Mouse (Mus musculus) heart, adult 18-20 months (tissue): ENCODE results near the gene Naa20. TPM values are rescaled to one million over a fixed set of nuclear protein-coding genes. Genes with fewer than 3 reads are reported as not detected.

Experiments used
- DNase-seq, 2 experiments: peaks; one replicate each; pipeline ENCODE4 v3.0.0; 2021 to 2022; ENCODE audit warnings: mixed read lengths in 1 of 2
- long read RNA-seq, 2 experiments: library from polyadenylated mRNA; stranded (forward); transcript quantifications; one replicate each; pipeline ENCODE4 v2.0.0; 2021
- total RNA-seq, 2 experiments: library from RNA; stranded (reverse); gene quantifications; 2 replicates each; pipeline ENCODE4 v1.2.3; 2021

Gene Naa20
- total RNA-seq = 10 to 100 TPM; 82.5 to 82.7 TPM
- long read RNA-seq, experiment 1, transcript Naa20-202 (6 exons, 1,142 nt) = major isoform, 69 of 89 reads
- long read RNA-seq, experiment 1, partial matches to known transcripts = 6 of 89 reads
- long read RNA-seq, experiment 1, other reads (novel, unspliced or antisense) = 13 of 89 reads
- long read RNA-seq, experiment 2, transcript Naa20-202 (6 exons, 1,142 nt) = major isoform, 41 of 58 reads
- long read RNA-seq, experiment 2, partial matches to known transcripts = 8 of 58 reads
- long read RNA-seq, experiment 2, other reads (novel, unspliced or antisense) = 8 of 58 reads

GRCm38 (mm10) chr2:145901861-145902260 is at the start of gene Naa20:
Naa20 (plus strand) TSS chr2:145902099.
- no peak for DNase-seq

DNA sequence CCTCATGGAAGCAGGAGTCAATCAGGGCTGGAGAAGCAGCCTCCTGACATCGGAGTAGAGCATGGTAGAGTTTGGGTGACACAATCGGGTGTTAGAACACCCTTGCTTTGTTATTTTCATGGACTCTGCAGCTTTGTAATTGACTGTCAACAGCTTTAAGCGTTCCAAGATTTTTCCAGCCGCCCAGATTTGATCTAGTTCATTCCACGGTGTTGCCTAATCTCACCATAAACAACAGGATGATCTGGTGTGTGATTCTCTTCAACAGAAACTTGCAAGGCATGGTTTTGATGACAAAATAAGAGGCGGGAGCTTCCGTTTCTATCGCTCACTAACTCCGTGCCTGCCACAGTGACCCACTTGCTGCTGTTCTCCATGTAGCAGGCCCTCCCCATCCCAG is 46.1 kb upstream of the Naa20 start:
- DNase-seq = no peak

DNA sequence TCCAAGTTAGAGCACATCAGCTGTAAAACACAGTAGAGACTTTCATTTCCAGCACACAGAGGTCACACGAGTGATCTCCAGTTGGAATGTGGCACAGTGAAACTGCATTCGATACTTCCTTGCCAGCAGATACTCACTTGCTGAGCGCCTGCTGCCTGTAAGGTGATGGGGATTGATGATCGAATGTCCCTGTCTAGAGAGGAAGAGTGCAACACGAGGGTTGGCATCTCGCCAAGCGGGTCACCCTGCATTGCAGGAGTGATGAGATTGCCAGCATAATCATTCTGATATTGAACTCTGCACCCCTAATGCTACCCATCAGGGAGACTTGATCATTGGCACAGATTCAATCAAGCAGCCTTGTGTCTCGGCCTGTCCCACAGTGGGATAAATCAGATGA is 44.0 kb upstream of the Naa20 start:
- DNase-seq = peak in 1 of 2 experiments; percentile 33

GRCm38 (mm10) chr2:145859442-145859931 is 42.4 kb upstream of the Naa20 start:
- peak; percentile 72 to 84 for DNase-seq

DNA sequence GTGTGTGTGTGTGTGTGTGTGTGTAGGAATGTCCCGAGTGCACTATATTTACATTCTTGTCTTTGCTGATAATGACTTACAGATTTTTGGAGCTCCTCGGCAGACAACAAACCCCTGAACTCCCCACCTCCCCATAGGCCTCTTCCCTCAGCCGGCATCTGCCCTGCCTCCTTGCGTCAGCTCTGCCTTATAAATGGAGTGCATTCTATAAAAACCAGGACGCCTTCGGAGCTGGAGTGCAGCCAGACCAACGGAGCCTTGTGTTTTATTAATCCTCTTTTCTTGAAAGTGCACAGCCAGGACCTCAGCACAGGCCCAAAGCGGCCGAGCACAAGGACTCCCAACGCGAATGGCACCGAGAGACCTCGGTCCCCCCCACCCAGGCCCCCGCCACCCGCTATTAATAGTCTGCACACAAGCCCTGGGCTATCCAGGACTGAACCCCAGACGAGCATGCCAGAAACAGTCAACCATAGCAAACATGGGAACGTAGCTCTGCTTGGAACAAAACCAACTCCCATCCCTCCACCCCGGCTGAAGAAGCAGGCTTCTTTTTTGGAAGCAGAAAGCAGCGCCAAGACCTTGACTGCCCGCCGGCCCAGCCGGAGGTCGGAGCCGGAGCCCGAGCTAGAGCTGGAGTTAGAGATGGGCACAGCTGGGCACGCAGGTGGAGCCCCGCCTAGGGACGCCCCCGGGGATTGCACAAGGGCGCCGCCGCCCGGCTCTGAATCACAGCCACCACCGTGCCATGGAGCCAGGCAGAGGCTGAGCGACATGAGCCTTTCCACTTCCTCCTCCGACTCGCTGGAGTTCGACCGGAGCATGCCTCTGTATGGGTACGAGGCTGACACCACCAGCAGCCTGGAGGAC is 41.7 kb upstream of the Naa20 start:
- DNase-seq = peak; percentile 91

GRCm38 (mm10) chr2:145861193-145862123 is 40.4 kb upstream of the Naa20 start:
- peak; percentile 77 to 78 for DNase-seq

DNA sequence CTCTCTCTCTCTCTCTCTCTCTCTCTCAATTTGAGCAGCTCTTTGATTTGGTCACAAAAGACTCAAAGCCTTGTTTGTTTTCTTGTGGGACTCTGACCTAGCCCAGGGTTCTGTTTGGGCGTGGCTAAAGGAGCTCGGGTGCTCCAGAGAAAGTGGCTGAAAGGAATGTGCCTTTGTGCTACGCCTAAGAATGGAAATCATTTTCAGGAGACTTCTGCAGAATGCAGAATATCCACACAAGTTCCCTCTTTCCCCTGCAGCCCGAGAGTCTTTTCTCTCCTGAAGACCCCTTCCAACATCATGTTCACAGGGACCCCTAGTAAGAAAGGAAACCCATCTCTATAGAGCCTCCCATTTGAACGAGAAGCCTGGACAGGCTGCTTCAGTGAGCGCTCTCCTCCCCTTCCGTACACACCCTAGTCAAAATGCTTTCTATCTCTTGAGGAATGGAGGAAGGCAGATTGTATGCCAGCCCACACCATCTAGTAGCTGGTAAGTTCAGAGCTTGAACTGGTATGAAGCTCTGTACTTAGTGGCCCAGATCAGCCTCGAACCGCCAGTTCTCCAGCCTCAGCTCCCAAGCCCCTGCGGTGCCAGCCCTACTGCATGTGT is 39.6 kb upstream of the Naa20 start:
- peak; percentile 73 to 76 for DNase-seq

GRCm38 (mm10) chr2:145865344-145865743 is 36.6 kb upstream of the Naa20 start:
- no peak for DNase-seq

DNA sequence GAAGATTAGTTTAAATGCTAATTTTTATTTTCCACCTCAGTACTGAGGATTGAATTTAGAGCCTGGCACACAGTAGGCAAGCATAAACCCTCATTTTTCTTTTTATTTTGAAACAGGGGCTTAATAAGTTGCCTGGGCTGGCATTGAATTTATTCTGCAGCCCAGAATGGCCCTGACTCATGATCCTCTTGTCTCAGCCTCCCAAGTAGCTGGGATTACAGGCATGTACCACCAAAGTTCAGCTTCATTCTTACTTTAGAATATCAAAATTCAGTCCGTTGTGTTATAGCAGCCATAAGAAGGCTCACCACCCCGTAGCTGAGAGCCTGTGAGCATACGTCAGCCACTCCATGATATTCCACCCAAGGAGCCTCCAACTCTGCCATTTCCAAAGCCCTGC is 35.7 kb upstream of the Naa20 start:
- no peak for DNase-seq

GRCm38 (mm10) chr2:145866695-145867449 is 35.0 kb upstream of the Naa20 start:
- peak in 1 of 2 experiments; percentile 44 for DNase-seq

GRCm38 (mm10) chr2:145871308-145871707 is 30.6 kb upstream of the Naa20 start:
- DNase-seq = no peak

DNA sequence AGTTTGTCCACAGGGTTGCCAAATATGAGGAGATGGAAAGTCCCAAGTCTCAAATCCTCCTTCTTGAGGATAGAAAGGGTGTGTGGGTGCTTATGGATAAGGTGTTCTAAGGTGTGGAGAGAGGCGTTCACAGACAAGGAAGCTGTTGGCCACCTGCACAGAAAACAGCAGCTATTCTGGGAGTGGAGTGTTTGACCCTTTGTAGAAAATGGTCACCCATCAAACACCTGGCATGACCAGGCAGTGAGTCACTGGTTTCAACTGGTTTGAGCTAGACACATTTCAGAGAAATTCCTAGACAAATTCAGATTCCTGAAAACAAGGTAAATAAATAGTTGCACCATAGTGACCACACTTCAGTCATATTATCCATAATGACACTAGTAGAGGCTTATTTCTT is 29.8 kb upstream of the Naa20 start:
- DNase-seq = no peak

- no peak for DNase-seq
Measured at GRCm38 (mm10) chr2:145873953-145874352, 27.9 kb upstream of the Naa20 start.

DNA sequence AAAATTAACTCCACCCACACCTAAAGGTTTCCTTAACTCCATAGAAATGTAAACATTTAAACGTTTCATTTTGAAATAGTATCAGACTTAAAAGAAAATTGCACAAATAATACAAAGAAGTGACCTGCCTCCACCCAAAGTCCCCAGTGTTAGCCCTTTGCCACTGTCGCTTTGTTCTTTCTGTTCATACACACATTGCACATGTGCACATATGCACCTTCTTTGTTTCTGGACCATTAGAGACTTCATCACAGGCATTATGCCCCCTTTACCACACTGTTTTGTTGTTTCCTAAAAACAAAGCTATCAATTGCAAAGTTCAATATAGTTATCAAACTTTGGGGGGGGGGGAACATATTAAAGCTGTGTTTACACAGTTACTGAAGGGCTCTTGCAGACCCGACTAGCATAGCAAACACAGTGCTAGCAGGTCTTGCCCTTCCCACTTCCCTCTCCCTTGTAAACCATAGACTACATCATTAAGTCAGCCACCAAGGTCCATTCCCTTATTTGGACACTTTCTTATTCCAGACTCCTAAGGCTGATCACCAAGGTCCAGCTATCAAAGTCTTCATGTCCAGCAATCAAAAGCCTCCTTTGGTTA is 26.9 kb upstream of the Naa20 start:
- DNase-seq = no peak

DNA sequence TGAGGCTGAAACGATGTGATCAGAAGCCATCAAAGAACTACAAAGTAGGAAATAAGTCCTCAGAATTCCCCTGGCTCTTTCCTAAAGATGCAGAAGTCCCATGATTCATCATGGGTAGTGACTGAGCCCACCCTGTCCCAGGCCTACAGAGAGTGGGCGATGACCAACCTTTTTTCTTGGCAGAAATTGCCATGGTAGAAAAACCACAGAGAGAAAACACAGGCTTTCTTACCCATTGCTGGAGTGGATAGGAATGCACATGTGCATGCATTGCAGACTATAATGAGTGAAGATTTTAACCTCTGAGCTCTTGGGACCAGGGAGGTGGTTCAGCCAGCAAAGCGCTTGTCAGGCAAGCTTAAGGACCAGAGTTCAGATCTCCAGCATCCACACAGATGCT is 24.7 kb upstream of the Naa20 start:
- no peak for DNase-seq

DNA sequence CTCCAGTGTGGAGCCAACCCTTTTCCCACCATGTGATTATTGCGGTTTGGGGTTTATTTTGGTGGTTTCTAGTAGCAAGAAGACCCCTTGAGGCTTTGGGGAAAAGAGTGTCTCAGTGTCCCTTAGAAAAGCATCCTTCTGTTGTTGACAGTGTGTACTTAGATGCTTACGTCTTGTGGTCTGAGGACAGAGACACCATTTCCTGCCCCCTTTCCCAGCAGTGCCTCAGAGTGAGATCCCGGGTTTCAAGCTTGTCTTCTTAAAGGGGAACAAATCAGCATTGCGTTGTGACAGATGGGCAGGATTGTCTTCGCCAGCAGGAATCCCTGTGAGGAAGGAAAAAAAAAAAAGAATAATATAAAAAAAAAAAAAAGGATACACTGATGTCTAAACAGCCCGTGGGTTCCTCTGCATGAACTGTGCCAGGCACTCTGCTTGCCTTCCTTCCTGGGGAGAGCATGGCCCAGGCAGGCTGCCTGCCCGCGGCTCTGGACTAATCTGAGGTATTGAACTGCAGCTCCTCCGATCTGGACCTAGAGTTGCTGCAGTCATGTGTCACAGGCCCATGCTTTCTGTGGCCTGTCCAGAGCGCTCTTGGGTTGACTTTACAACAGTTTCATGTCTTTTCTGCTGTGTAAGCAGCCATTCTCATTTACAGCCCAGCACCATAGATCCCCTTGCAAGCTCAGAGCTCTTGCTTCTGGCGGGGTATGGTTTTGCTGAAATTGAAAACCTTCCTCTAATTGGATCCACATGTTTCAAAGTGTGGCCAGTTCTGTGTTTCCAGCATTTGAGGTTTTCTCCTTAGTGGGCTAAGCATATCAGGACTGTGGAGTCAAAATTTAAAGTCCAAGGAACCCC is 20.8 kb upstream of the Naa20 start:
- peak; percentile 29 to 40 for DNase-seq

DNA sequence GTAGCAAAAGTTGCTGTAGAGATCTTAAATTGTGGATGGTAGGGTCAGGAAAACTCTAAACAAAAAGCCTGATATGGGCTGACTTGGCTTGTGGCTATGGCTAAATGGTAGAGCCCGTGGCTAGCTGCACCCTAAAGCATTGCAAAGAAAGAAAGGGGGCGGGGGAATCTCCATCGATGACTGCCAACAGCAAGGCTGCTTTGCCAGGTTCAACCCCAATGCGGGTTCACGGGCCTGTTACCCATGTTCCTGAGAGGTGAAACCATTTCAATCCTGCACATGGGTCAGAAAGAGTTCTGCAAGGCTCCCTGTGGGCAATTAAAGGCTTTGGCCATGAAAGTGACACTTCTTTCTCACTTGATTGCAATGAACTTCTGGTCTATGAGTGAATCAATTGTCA is 20.0 kb upstream of the Naa20 start:
- DNase-seq = no peak

DNA sequence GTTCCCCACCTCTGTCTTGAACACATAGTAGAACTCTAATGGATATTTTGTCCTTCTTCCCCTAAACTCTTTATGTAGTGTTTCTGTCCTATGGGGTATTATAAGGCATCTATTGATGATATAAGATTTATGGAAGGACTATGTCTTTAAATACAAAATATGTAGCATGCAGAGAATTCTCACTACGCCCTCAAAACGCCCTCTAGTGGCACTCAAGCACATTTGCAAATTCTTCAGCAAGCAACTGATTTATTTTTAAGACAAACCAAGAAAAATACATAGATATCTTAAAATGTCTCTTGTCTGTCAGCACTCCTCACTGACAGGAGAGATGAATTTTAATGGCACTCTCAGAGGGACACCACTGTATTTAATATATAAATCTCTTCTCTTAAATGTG is 19.5 kb upstream of the Naa20 start:
- DNase-seq = no peak
